1 mouse cellular context compared by ENCODE assay signal in the genomic region with DNA sequence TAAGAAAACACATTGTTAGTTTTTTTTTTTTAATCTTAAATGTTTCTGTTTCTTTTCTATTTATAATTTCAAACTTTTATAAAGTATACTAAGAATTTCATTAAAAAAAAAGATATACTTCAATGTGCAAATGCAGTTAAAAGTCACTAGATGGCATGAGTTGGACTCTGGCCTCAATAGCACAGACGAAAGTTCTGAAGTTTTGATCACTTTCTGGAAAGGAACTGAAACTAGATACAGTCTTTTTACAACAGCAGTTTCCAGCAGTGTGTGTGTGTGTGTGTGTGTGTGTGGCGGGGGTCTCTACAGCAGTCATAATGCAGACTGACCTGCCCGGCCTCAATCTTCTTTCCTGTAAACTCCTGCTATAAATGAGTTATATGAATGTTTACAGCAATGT.
TF ChIP-seq lines count a peak whose summit lies in the region.

No protein-coding gene starts in this region.

TF ChIP-seq in MEL, 35 proteins besides CTCF, POLR2A, EP300 and RAD21 (continued from another document):
- no peak for TF ChIP-seq ZKSCAN1 (IDR thresholded peaks at IDR 0.05; ENCODE audit: low read depth, low read length)
